Mouse (Mus musculus) embryonic facial prominence, embryonic 12.5 days (tissue): Measurements from ENCODE around the gene Pttg1ip. TPM values are rescaled to one million over a fixed set of nuclear protein-coding genes. Genes with fewer than 3 reads are reported as not detected.

Source experiments
- ATAC-seq: fragments of 200-750 bp; cut with Nextera tagmentation; 2 replicates; pipeline ENCODE4 v1.8.0; 2017; ENCODE audit not compliant: insufficient number of reproducible peaks, insufficient read depth, low FRiP score, low TSS enrichment
- H3K27ac ChIP-seq: fragments of 300-500 bp; sonication (generic); 2 replicates; pipeline ENCODE4 v1.5.1; 2016; ENCODE audit warnings: mild to moderate bottlenecking
- H3K27me3 ChIP-seq: fragments of 300-500 bp; sonication (generic); 2 replicates; pipeline ENCODE4 v1.6.1; 2016; ENCODE audit warnings: mild to moderate bottlenecking, moderate library complexity
- H3K36me3 ChIP-seq: fragments of 300-500 bp; sonication (generic); 2 replicates; pipeline ENCODE4 v1.6.1; 2016; ENCODE audit warnings: mild to moderate bottlenecking
- H3K4me1 ChIP-seq: fragments of 300-500 bp; sonication (generic); 2 replicates; pipeline ENCODE4 v1.6.1; 2016
- H3K4me2 ChIP-seq: fragments of 300-500 bp; sonication (generic); replicated peaks from 2 replicates; pipeline ENCODE4 v1.6.1; 2016; ENCODE audit warnings: mild to moderate bottlenecking, moderate library complexity
- H3K4me3 ChIP-seq: fragments of 300-500 bp; sonication (generic); 2 replicates; pipeline ENCODE4 v1.5.1; 2016; ENCODE audit warnings: mild to moderate bottlenecking
- H3K9ac ChIP-seq: fragments of 300-500 bp; sonication (generic); 2 replicates; pipeline ENCODE4 v1.6.1; 2016; ENCODE audit warnings: mild to moderate bottlenecking, moderate library complexity
- H3K9me3 ChIP-seq: fragments of 300-500 bp; sonication (generic); 2 replicates; pipeline ENCODE4 v1.6.1; 2016; ENCODE audit warnings: mild to moderate bottlenecking, moderate library complexity
- WGBS: fragments of 180-500 bp; shearing (Covaris S2); methylation state at CpG from one replicate; pipeline ENCODE4 v1.1.7; 2016; 5-methylcytosine and 5-hydroxymethylcytosine counted together
- microRNA counts: library from miRNA; unstranded; fragments of <30 nt; microRNA quantifications from one replicate; lab custom pipeline; 2017
- microRNA-seq: library from miRNA; unstranded; fragments of <30 nt; microRNA quantifications from one replicate; pipeline ENCODE4, GENCODE M21; 2017
- polyA plus RNA-seq: library from polyadenylated mRNA; unstranded; fragments of >200 nt; fragmentation: Nextera tagmentation; extraction: Ambion mirVana; gene quantifications from 2 replicates; pipeline ENCODE4 v1.2.1, GENCODE M21; 2016

Gene Pttg1ip
- polyA plus RNA-seq, 1 experiment from 2014 or later, result 94.4 TPM

DNA sequence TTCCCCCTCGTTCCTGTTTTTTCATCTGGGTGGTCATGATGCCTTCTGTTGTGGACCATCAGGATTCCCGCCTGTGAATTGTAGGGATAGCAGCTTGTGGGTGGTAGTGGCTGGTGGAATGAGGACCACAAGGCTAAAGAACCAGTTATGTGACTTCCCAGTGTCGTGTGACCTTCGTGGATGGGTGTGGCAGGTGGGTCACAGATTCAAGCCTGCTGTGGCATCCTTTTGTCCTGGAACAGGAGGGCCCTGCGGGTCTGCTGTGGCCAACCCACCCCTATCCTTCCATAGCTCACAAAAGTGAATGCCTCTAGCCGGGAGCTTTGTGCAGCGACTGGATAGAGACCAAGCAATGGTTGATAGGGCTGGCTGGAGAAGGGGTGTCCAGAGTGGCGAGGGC, 66.4 kb downstream of the Pttg1ip start:
- Histone ChIP-seq H3K4me1 (no peaks in the 10 kb centered on the region), H3K9ac (no peak overlapping the region), H3K27me3 (no peaks in the 10 kb centered on the region), H3K36me3 (peaks cover 46% of the 10 kb centered on the region), H3K9me3 (no peaks in the 10 kb centered on the region), H3K4me2 (no peak overlapping the region), H3K4me3 (no peak overlapping the region), H3K27ac (no peak overlapping the region)
- 82% methylated on average over 8 of the region's 8 CpGs for WGBS
- ATAC-seq, result no peak

MicroRNA genes within 50 kb of the gene (microRNA counts, 519-probe panel; counts per million panel counts)
- 460 counts per million, percentile 65 among the panel's probes with 10 or more counts for microRNA mmu-miR-1930 (lab: Ali Mortazavi, UCI)

Small RNAs within 50 kb of the gene (microRNA-seq; reads per million reads assigned to microRNA genes)
- 21.2 reads per million, percentile 36 among the genes with 10 or more reads in this experiment for gene Mir1930

Other genes with a start within 250 kb of the Pttg1ip start
- 6.6 and 8.2 TPM in 2 replicates for gene Adarb1, start 163.4 kb upstream of the Pttg1ip start, polyA plus RNA-seq
- gene Fam207a, start 65.9 kb upstream of the Pttg1ip start, polyA plus RNA-seq, result 48.8 and 51.0 TPM in 2 replicates
- gene Itgb2, start 51.5 kb upstream of the Pttg1ip start, polyA plus RNA-seq, result 0.81 and 1.3 TPM in 2 replicates
- 385 and 391 TPM in 2 replicates for gene Sumo3, start 24.4 kb downstream of the Pttg1ip start, polyA plus RNA-seq
- gene Gm49325, start 24.5 kb downstream of the Pttg1ip start, polyA plus RNA-seq, result 7.0 and 7.1 TPM in 2 replicates
- gene Ube2g2, start 40.6 kb downstream of the Pttg1ip start, polyA plus RNA-seq, result 76.7 and 81.7 TPM in 2 replicates
- 0.32 and 0.69 TPM in 2 replicates for gene Tspear, start 104.8 kb downstream of the Pttg1ip start, polyA plus RNA-seq
- gene Gm19402, start 109.0 kb downstream of the Pttg1ip start, polyA plus RNA-seq, result not detected in 2 replicates
- not detected in 2 replicates for gene Gm9508, start 115.5 kb downstream of the Pttg1ip start, polyA plus RNA-seq
- gene Gm10272, start 124.9 kb downstream of the Pttg1ip start, polyA plus RNA-seq, result not detected in 2 replicates
- not detected in 2 replicates for gene Gm10024, start 129.7 kb downstream of the Pttg1ip start, polyA plus RNA-seq
- gene Gm10142, start 134.1 kb downstream of the Pttg1ip start, polyA plus RNA-seq, result not detected in 2 replicates
- gene Krtap12-1, start 138.9 kb downstream of the Pttg1ip start, polyA plus RNA-seq, result not detected in 2 replicates
- gene Gm10100, start 144.8 kb downstream of the Pttg1ip start, polyA plus RNA-seq, result not detected in 2 replicates
- not detected in 2 replicates for gene Gm18596, start 160.9 kb downstream of the Pttg1ip start, polyA plus RNA-seq
- not detected in 2 replicates for gene Gm9736, start 169.6 kb downstream of the Pttg1ip start, polyA plus RNA-seq
- not detected in 2 replicates for gene Gm3233, start 178.0 kb downstream of the Pttg1ip start, polyA plus RNA-seq
- gene Gm3238, start 189.6 kb downstream of the Pttg1ip start, polyA plus RNA-seq, result not detected in 2 replicates
- gene Gm7138, start 195.2 kb downstream of the Pttg1ip start, polyA plus RNA-seq, result not detected in 2 replicates
- not detected in 2 replicates for gene Gm3250, start 200.8 kb downstream of the Pttg1ip start, polyA plus RNA-seq
- gene Gm7137, start 206.5 kb downstream of the Pttg1ip start, polyA plus RNA-seq, result not detected in 2 replicates
- not detected in 2 replicates for gene Gm9639, start 213.4 kb downstream of the Pttg1ip start, polyA plus RNA-seq
- not detected in 2 replicates for gene Gm19668, start 217.4 kb downstream of the Pttg1ip start, polyA plus RNA-seq
- not detected in 2 replicates for gene Gm9507, start 230.1 kb downstream of the Pttg1ip start, polyA plus RNA-seq
- gene Gm2696, start 233.0 kb downstream of the Pttg1ip start, polyA plus RNA-seq, result not detected in 2 replicates
- gene Krtap10-4, start 245.4 kb downstream of the Pttg1ip start, polyA plus RNA-seq, result not detected in 2 replicates